Mouse (Mus musculus) ovary, adult 18-20 months (tissue): ENCODE data around the gene Acap2.

Source experiments
- DNase-seq: peaks from one replicate; pipeline ENCODE4 v3.0.0; 2022; ENCODE audit warnings: low spot score, mixed read lengths

Gene Acap2

GRCm38 (mm10) chr16:31167017-31167887, 33.8 kb downstream of the Acap2 start:
- DNase-seq, result no peak

DNA sequence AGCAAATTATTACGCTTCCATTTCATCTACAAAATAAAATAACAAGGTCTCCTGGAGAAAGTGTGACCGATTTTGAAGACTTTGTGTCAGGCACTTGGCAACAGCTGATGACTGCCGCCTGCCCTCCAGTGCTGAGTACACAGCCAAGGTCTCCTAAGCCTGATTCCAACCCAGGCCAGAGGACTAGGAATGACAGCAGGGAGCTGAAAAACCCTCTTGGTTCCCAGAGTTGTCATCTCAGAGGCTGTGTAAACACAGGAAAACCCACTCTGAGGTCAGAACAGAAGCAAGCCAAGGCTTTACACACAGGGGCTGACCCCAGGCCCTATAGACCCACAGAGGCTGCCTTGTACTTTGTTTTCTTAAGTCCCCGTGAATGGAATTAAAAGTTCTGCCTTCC, 35.1 kb downstream of the Acap2 start:
- DNase-seq, result no peak

DNA sequence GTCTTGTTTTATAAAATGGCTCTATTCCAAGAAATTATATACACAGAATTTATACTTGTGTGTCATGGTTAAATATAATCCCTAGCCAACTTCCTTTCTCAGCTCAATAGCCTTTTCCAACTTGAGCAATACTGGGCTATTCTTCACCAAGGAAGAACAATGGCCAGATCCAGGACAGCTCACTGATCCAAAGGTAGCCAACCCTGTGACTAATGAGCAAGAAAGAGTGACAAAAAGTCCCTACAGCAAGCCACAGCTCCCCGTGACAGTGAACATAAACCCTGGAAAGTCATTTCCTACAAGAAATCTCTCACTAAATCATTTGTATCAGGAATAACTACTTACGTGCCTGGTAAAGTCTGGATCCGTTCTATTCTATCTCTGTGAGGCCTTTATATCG, 35.6 kb downstream of the Acap2 start:
- no peak for DNase-seq

- DNase-seq, result no peak
These were observed 36.9 kb downstream of the Acap2 start for GRCm38 (mm10) chr16:31164125-31164524.

DNA sequence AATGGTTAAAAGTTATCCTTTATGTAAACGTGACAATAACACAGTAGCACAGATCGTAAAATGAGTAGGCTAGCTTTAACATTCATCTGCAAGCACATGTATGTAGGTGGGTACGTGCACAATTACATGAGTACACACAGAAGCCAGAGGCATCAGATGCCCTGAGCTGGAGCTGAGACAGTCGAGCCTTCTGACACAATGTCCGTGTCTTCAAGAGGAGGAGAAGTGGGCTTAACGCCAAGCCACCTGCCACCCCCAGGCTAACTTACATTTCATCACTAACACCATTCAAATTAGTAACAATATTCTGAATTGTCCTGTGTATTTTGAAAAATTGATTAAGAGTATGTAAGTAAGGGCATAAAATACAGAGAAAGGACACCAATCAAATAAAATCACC, 40.6 kb downstream of the Acap2 start:
- no peak for DNase-seq

DNA sequence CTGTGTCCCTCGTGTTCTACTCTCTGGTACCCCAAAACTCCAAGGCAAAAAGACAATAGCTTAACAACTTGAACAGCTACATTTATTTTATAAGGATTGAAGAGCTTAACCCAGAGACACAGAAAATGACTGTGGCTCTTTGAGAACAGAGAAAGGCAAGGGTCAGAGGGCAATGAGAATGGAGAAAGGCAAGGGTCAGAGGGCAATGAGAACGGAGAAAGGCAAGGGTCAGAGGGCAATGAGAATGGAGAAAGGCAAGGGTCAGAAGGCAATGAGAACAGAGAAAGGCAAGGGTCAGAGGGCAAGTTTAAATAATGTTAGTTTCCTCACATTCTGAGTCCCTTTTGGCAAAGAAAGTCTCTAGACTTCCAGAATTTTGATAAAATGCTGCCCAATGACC, 41.6 kb downstream of the Acap2 start:
- DNase-seq, result no peak

- no peak for DNase-seq
These were observed 51.2 kb downstream of the Acap2 start for GRCm38 (mm10) chr16:31149841-31150240.

DNA sequence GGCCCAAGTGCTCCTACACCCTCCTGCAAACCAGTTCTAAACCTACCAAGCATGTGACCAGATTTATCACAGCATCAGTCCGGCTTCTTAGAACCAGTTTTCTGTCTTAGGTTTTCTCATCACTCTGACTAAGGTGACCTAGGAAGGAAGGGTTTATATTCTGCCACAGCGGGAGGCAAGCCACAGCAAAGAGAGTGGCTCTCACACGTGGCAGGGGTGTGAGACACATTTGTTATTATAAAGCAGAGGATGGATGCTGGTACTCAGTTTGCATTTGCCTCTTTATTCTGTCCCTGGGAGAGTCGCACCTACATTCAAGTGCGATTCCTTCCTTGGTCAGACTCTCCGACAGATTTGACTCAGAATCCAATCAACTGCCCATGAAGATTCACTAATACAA, 52.2 kb downstream of the Acap2 start:
- no peak for DNase-seq

- no peak for DNase-seq
These were observed 53.3 kb downstream of the Acap2 start for GRCm38 (mm10) chr16:31147766-31148165.

GRCm38 (mm10) chr16:31141916-31142315, 59.1 kb downstream of the Acap2 start:
- DNase-seq, result no peak

DNA sequence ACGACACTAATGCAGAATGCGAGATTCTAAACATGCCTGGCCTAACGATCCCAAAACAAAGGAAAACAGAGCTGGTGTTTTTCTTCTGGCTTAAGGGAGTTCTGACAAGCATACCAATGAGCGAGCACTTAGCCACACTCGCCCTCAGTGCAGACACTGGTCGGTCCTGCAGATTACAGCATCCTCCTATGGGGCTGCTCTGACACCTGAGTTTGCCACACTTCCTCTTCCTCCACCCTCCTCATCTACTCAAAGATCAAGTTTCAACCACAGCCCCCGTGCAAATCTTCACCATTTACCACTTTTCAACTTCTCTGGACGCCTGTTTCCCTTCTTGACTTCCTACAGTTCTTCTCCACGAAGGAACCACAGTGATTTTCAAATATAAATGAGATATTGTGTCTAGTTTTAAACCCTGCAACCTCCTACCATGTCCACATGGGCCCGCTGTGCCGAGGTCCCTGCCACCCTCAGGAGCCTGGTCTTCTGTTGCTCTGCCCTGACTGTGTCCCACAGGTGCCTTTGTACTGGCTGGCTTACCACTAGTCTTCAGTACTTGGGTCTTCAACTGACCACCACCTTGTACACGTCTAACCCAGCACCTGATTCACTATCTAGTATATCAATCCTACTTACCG, 64.3 kb downstream of the Acap2 start:
- no peak for DNase-seq

DNA sequence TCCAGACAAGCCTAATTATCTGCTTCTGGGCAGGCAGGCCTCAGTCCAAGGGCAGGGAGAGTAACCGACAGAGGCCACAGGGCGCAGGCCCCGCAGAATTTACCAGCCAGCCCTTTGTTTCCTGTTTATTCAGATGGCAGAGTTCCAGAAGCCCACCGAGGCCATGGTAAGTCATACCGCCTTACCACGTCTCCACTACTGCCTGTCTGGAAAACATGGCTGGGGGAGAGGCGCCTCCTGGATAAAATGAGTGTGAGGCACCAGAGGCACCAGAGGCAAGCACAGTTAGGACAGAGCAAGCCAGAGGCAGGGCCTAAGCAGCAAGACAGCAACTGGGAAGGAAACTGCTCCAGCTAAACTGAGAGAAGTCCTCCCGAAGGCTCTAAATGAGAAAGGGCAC, 65.5 kb downstream of the Acap2 start:
- no peak for DNase-seq

DNA sequence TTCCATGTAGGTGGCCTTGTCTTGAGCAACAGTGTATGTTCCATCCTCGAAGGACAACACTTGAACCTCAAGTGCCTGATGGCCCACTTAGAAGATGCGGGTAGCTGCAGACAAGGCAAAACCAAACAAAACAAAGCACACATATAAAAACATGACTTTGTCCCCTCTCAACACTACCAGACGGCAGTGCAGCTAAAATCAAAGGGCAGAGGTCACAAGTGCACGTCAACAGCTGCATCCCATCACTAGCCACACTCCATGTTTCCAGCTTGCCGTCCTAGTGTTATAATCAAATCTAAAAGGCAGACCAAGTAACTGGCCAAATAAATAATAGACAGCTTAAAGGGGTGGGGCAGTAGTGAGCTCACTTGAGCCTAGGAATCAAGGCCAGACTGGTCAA, 69.5 kb downstream of the Acap2 start:
- DNase-seq, result no peak

GRCm38 (mm10) chr16:31128116-31128515, 72.9 kb downstream of the Acap2 start:
- DNase-seq, result no peak

DNA sequence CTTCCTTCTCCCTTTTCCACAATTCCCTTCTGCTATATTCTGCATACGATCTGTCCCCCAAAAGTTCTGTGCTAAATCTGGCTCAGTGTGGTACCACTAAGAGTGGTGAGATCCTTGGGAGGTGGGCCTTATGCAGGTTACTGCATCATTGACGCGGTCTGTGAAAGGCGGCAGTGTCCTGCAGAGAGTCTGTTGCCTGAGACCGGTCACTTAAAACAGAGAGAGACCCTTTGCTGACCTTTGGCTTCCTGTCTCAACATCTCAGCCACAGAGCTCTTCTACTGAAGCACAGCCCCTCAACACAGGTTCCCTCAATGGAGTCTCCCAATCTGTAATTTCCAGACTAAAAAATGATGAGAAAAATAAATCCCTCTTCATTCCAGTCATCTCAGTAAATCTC, 76.1 kb downstream of the Acap2 start:
- no peak for DNase-seq

- no peak for DNase-seq
These were observed 79.4 kb downstream of the Acap2 start for GRCm38 (mm10) chr16:31121612-31122011.

DNA sequence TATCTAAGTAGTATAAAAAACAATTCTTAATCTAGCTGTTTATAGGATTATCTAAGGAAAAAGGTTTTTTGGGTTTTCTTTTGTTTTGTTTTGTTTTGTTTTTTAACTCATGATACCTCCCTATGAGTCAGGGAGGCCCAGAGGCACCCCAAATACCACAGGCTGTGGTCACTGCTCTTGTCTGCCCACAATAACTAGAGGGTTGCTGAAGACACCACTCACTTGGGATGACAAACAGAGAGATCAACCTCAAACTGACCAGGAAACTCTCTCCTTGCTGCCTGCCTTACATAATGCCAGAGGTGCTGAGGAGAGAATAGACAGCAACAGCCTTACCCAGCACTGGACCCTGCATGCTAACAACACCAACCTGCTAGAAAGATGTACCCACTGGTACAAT, 87.4 kb downstream of the Acap2 start:
- DNase-seq, result no peak

- DNase-seq, result no peak
These were observed 99.7 kb downstream of the Acap2 start for GRCm38 (mm10) chr16:31101352-31101751.

- no peak for DNase-seq
These were observed 101.1 kb downstream of the Acap2 start for GRCm38 (mm10) chr16:31099906-31100305.

GRCm38 (mm10) chr16:31094036-31094435, 107.0 kb downstream of the Acap2 start:
- no peak for DNase-seq

- DNase-seq, result no peak
These were observed 107.9 kb downstream of the Acap2 start for GRCm38 (mm10) chr16:31093186-31093585.

DNA sequence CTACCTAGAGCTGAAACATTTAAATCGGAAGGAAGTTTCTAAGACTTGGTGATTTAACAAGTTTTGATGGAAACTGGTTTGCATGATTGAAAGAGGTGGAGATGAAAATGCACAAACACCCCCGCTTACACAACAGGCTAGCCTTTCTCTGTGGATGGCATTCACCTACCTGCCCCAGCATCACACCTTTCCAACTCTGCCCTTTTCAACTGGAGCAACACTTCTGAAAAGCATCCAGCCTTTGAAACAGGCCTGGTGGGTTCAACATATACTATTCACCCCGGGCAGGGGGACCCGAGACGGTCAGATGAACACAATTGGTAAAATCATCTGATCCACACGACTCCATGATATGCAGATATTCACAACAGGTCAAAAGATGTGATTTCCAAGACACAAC, 119.2 kb downstream of the Acap2 start:
- no peak for DNase-seq

GRCm38 (mm10) chr16:31081125-31081664, 119.8 kb downstream of the Acap2 start, which contains the start of gene Xxylt1:
TSS of gene Xxylt1 (minus strand) at chr16:31081432.
- peak; percentile 89 for DNase-seq
